Mouse (Mus musculus): Measurements from ENCODE around the gene Mrrf.

GRCm38 (mm10) chr2:36098021-36098420, 38.2 kb upstream of the Mrrf start:
- TF ChIP-seq POLR2A (IDR thresholded peaks at IDR 0.05; ENCODE audit: insufficient read depth, low read depth, low read length) (no peak), CTCF (IDR thresholded peaks at IDR 0.05; ENCODE audit: insufficient read depth, low read depth, low read length) (no peak)
